Mouse (Mus musculus) embryo, embryonic 10 days (tissue): ENCODE results near the gene Spint2.
A peak's percentile ranks its signal among the peaks of the same experiment; 100 is the strongest.

ENCODE experiments used
- DNase-seq: peaks from one replicate; pipeline ENCODE4 v3.0.0-alpha.2; 2015; ENCODE audit warnings: low spot score

The Spint2 gene

GRCm38 (mm10) chr7:29304463-29305262, 23.0 kb upstream of the Spint2 start:
- DNase-seq: no peak

GRCm38 (mm10) chr7:29303738-29304462, 22.2 kb upstream of the Spint2 start, which contains the start of gene Dpf1:
Gene Dpf1 (plus strand): TSS chr7:29303951.
- peak; percentile 90 for DNase-seq

GRCm38 (mm10) chr7:29302641-29303040, 20.9 kb upstream of the Spint2 start:
- DNase-seq: no peak

GRCm38 (mm10) chr7:29301127-29301566, 19.4 kb upstream of the Spint2 start:
- peak; percentile 87 for DNase-seq

GRCm38 (mm10) chr7:29296998-29297397, 15.3 kb upstream of the Spint2 start:
- peak; percentile 91 for DNase-seq

GRCm38 (mm10) chr7:29295861-29296647, 14.3 kb upstream of the Spint2 start:
- peak; percentile 3 for DNase-seq

- DNase-seq: no peak
Measured at GRCm38 (mm10) chr7:29294111-29294761, 12.5 kb upstream of the Spint2 start.

- DNase-seq: peak; percentile 65
Measured at GRCm38 (mm10) chr7:29293131-29294065, 11.7 kb upstream of the Spint2 start.

GRCm38 (mm10) chr7:29292458-29293098, 10.9 kb upstream of the Spint2 start:
- peak; percentile 57 for DNase-seq

GRCm38 (mm10) chr7:29291616-29292457, 10.1 kb upstream of the Spint2 start:
- peak; percentile 66 for DNase-seq

GRCm38 (mm10) chr7:29290691-29291485, 9.2 kb upstream of the Spint2 start:
- DNase-seq: no peak

GRCm38 (mm10) chr7:29289856-29290255, 8.1 kb upstream of the Spint2 start:
- peak; percentile 45 for DNase-seq

GRCm38 (mm10) chr7:29288942-29289638, 7.4 kb upstream of the Spint2 start, which contains the start of gene Ppp1r14a:
Gene Ppp1r14a (plus strand): TSS chr7:29289308.
- DNase-seq: peak; percentile 90

- no peak for DNase-seq
Measured at GRCm38 (mm10) chr7:29288079-29288478, 6.4 kb upstream of the Spint2 start.

GRCm38 (mm10) chr7:29287481-29287880, 5.8 kb upstream of the Spint2 start:
- DNase-seq: no peak

GRCm38 (mm10) chr7:29284523-29284922, 2.8 kb upstream of the Spint2 start:
- no peak for DNase-seq

GRCm38 (mm10) chr7:29283876-29284275, 2.2 kb upstream of the Spint2 start:
- no peak for DNase-seq
